Mouse (Mus musculus) forebrain, embryonic 10.5 days (tissue): ENCODE measurements around the gene Tle3. TPM values are rescaled to one million over a fixed set of nuclear protein-coding genes. Genes with fewer than 3 reads are reported as not detected.

Source experiments
- DNase-seq: peaks from one replicate; pipeline ENCODE4 v3.0.0-alpha.2; 2017; ENCODE audit warnings: low spot score; ENCODE audit errors: extremely low spot score
- H3K27ac ChIP-seq: fragments of 300-500 bp; sonication (generic); 2 replicates; pipeline ENCODE4 v1.5.1; 2016; ENCODE audit warnings: mild to moderate bottlenecking
- H3K27me3 ChIP-seq: fragments of 300-500 bp; sonication (generic); 2 replicates; pipeline ENCODE4 v1.6.1; 2016; ENCODE audit warnings: mild to moderate bottlenecking; ENCODE audit not compliant: poor library complexity, severe bottlenecking
- H3K36me3 ChIP-seq: fragments of 300-500 bp; sonication (generic); replicated peaks from 2 replicates; pipeline ENCODE4 v1.6.1; 2016; ENCODE audit warnings: mild to moderate bottlenecking, moderate library complexity
- H3K4me1 ChIP-seq: fragments of 300-500 bp; sonication (generic); 2 replicates; pipeline ENCODE4 v1.6.1; 2016
- H3K4me3 ChIP-seq: fragments of 300-500 bp; sonication (generic); 2 replicates; pipeline ENCODE4 v1.5.1; 2016; ENCODE audit warnings: mild to moderate bottlenecking, moderate library complexity
- H3K9me3 ChIP-seq: fragments of 300-500 bp; sonication (generic); 2 replicates; pipeline ENCODE4 v1.6.1; 2016; ENCODE audit warnings: mild to moderate bottlenecking, moderate library complexity
- WGBS: fragments of 180-500 bp; shearing (Covaris S2); methylation state at CpG from one replicate; pipeline ENCODE4 v1.1.7; 2016; 5-methylcytosine and 5-hydroxymethylcytosine counted together
- polyA plus RNA-seq: library from polyadenylated mRNA; unstranded; fragments of >200 nt; fragmentation: Nextera tagmentation; extraction: Ambion mirVana; gene quantifications from 2 replicates; pipeline ENCODE4 v1.2.1, GENCODE M21; 2016

The Tle3 gene
- polyA plus RNA-seq, 1 experiment from 2014 or later: 43.4 TPM

- Histone ChIP-seq H3K27ac (no peak overlapping the region), H3K36me3 (peaks cover 99% of the 10 kb centered on the region), H3K27me3 (peaks cover 63% of the 10 kb centered on the region), H3K4me1 (peaks cover 100% of the 10 kb centered on the region), H3K4me3 (no peak overlapping the region), H3K9me3 (no peaks in the 10 kb centered on the region)
- no peak for DNase-seq
- WGBS: 84% methylated on average over 6 of the region's 6 CpGs
These were observed 21.0 kb downstream of the Tle3 start for GRCm38 (mm10) chr9:61393161-61393560.

- Histone ChIP-seq H3K36me3 (peaks cover 99% of the 10 kb centered on the region), H3K27ac (no peak overlapping the region), H3K27me3 (peaks cover 70% of the 10 kb centered on the region), H3K4me3 (no peak overlapping the region), H3K9me3 (no peaks in the 10 kb centered on the region), H3K4me1 (peaks cover 100% of the 10 kb centered on the region)
- 93% methylated on average over 5 of the region's 5 CpGs for WGBS
- DNase-seq: no peak
These were observed 21.7 kb downstream of the Tle3 start for GRCm38 (mm10) chr9:61393847-61394246.

- no peak for DNase-seq
- Histone ChIP-seq H3K36me3 (peaks cover 99% of the 10 kb centered on the region), H3K4me1 (peaks cover 98% of the 10 kb centered on the region), H3K27ac (no peak overlapping the region), H3K27me3 (peaks cover 76% of the 10 kb centered on the region), H3K4me3 (no peak overlapping the region), H3K9me3 (no peaks in the 10 kb centered on the region)
- 63% methylated on average over 3 of the region's 3 CpGs for WGBS
These were observed 22.9 kb downstream of the Tle3 start for GRCm38 (mm10) chr9:61395071-61395470.

GRCm38 (mm10) chr9:61396474-61396873 lies 24.3 kb downstream of the Tle3 start:
- Histone ChIP-seq H3K4me3 (no peak overlapping the region), H3K9me3 (no peaks in the 10 kb centered on the region), H3K27ac (peak overlapping the region; percentile 20), H3K4me1 (peaks cover 98% of the 10 kb centered on the region), H3K36me3 (peaks cover 99% of the 10 kb centered on the region), H3K27me3 (peaks cover 85% of the 10 kb centered on the region)
- WGBS: 10% methylated on average over 13 of the region's 13 CpGs
- peak; percentile 71 for DNase-seq

- H3K4me1 ChIP-seq: peaks cover 98% of the 10 kb centered on the region
- DNase-seq: no peak
- no peaks in the 10 kb centered on the region for H3K9me3 ChIP-seq
- no peak overlapping the region for H3K4me3 ChIP-seq
- WGBS: 77% methylated on average over 4 of the region's 4 CpGs
- peak overlapping the region; percentile 20; the same call in 1 of the 2 replicates for H3K27ac ChIP-seq
- peaks cover 86% of the 10 kb centered on the region for H3K27me3 ChIP-seq
- peaks cover 99% of the 10 kb centered on the region for H3K36me3 ChIP-seq
These were observed 25.0 kb downstream of the Tle3 start for GRCm38 (mm10) chr9:61397130-61397529.

GRCm38 (mm10) chr9:61398160-61398559 lies 26.0 kb downstream of the Tle3 start:
- H3K4me1 ChIP-seq: peaks cover 98% of the 10 kb centered on the region
- 93% methylated on average over 9 of the region's 9 CpGs for whole genome bisulfite sequencing
- no peaks in the 10 kb centered on the region for H3K9me3 ChIP-seq
- peaks cover 77% of the 10 kb centered on the region for H3K27me3 ChIP-seq
- no peak for DNase-seq
- H3K27ac ChIP-seq: no peak overlapping the region
- no peak overlapping the region for H3K4me3 ChIP-seq
- peaks cover 99% of the 10 kb centered on the region for H3K36me3 ChIP-seq

- Histone ChIP-seq H3K36me3 (peaks cover 98% of the 10 kb centered on the region), H3K4me3 (no peak overlapping the region), H3K4me1 (peaks cover 98% of the 10 kb centered on the region), H3K9me3 (no peaks in the 10 kb centered on the region), H3K27me3 (peaks cover 57% of the 10 kb centered on the region), H3K27ac (no peak overlapping the region)
- no peak for DNase-seq
- WGBS: 97% methylated on average over 7 of the region's 7 CpGs
These were observed 28.0 kb downstream of the Tle3 start for GRCm38 (mm10) chr9:61400132-61400531.

GRCm38 (mm10) chr9:61401664-61402063 lies 29.5 kb downstream of the Tle3 start:
- WGBS: 77% methylated on average over 9 of the region's 9 CpGs
- Histone ChIP-seq H3K4me1 (peaks cover 98% of the 10 kb centered on the region), H3K27me3 (peaks cover 55% of the 10 kb centered on the region), H3K9me3 (no peaks in the 10 kb centered on the region), H3K27ac (no peak overlapping the region), H3K36me3 (peaks cover 98% of the 10 kb centered on the region), H3K4me3 (no peak overlapping the region)
- DNase-seq: no peak

GRCm38 (mm10) chr9:61402268-61402667 lies 30.1 kb downstream of the Tle3 start:
- Histone ChIP-seq H3K4me3 (no peak overlapping the region), H3K4me1 (peaks cover 96% of the 10 kb centered on the region), H3K27ac (0 out of 2 replicates have a peak overlapping the region, but pooled peaks have one; percentile 3), H3K36me3 (peaks cover 98% of the 10 kb centered on the region), H3K9me3 (no peaks in the 10 kb centered on the region), H3K27me3 (peaks cover 50% of the 10 kb centered on the region)
- 95% methylated on average over 4 of the region's 4 CpGs for WGBS
- DNase-seq: no peak

GRCm38 (mm10) chr9:61402716-61403115 lies 30.6 kb downstream of the Tle3 start:
- peak overlapping the region; percentile 3; the same call in 1 of the 2 replicates for H3K27ac ChIP-seq
- DNase-seq: no peak

GRCm38 (mm10) chr9:61403866-61404614 lies 31.9 kb downstream of the Tle3 start:
- Histone ChIP-seq H3K27ac (peak overlapping the region; percentile 79), H3K36me3 (peaks cover 98% of the 10 kb centered on the region), H3K9me3 (no peaks in the 10 kb centered on the region), H3K4me1 (peaks cover 88% of the 10 kb centered on the region), H3K4me3 (peak overlapping the region; percentile 24; the same call in 1 of the 2 replicates), H3K27me3 (peaks cover 32% of the 10 kb centered on the region)
- DNase-seq: peak; percentile 66
- WGBS: 34% methylated on average over 16 of the region's 16 CpGs

More at GRCm38 (mm10) chr9:61402716-61403115, 30.6 kb downstream of the Tle3 start:
- Histone ChIP-seq H3K36me3 (peaks cover 98% of the 10 kb centered on the region), H3K27me3 (peaks cover 45% of the 10 kb centered on the region), H3K9me3 (no peaks in the 10 kb centered on the region), H3K4me1 (peaks cover 96% of the 10 kb centered on the region), H3K4me3 (no peak overlapping the region)
- WGBS: 53% methylated on average over 5 of the region's 5 CpGs

- Histone ChIP-seq H3K27ac (peak overlapping the region; percentile 79), H3K4me1 (peaks cover 82% of the 10 kb centered on the region), H3K9me3 (no peaks in the 10 kb centered on the region), H3K4me3 (peak overlapping the region; percentile 24), H3K36me3 (peaks cover 98% of the 10 kb centered on the region), H3K27me3 (peaks cover 30% of the 10 kb centered on the region)
- DNase-seq: peak; percentile 55
- WGBS: 14% methylated on average over 3 of the region's 3 CpGs
These were observed 32.4 kb downstream of the Tle3 start for GRCm38 (mm10) chr9:61404615-61404980.

- H3K36me3 ChIP-seq: peaks cover 98% of the 10 kb centered on the region
- peak overlapping the region; percentile 24 for H3K4me3 ChIP-seq
- H3K4me1 ChIP-seq: peaks cover 79% of the 10 kb centered on the region
These were observed 32.9 kb downstream of the Tle3 start for GRCm38 (mm10) chr9:61404998-61405621.

More at GRCm38 (mm10) chr9:61404998-61405621, 32.9 kb downstream of the Tle3 start:
- H3K9me3 ChIP-seq: no peaks in the 10 kb centered on the region
- peak; percentile 87 for DNase-seq
- peak overlapping the region; percentile 79 for H3K27ac ChIP-seq
- 7% methylated on average over 19 of the region's 19 CpGs for WGBS
- peaks cover 27% of the 10 kb centered on the region for H3K27me3 ChIP-seq
